Mouse (Mus musculus) kidney, postnatal 0 days (tissue): ENCODE data around the gene Otud6a. TPM values are rescaled to one million over a fixed set of nuclear protein-coding genes. Genes with fewer than 3 reads are reported as not detected.
A peak's percentile ranks its signal among the peaks of the same experiment; 100 is the strongest.

ENCODE experiments used
- ATAC-seq: fragments of 200-750 bp; cut with Nextera tagmentation; replicated peaks from 2 replicates; pipeline ENCODE4 v1.8.0; 2017; ENCODE audit warnings: low read depth, moderate number of reproducible peaks, moderate TSS enrichment, moderate library complexity; ENCODE audit not compliant: low FRiP score
- DNase-seq: peaks from one replicate; pipeline ENCODE4 v3.0.0-alpha.2; 2016; ENCODE audit warnings: low spot score
- H3K27ac ChIP-seq: fragments of 300-500 bp; sonication (generic); 2 replicates; pipeline ENCODE4 v1.5.1; 2014; ENCODE audit warnings: mild to moderate bottlenecking
- H3K27me3 ChIP-seq: fragments of 300-500 bp; sonication (generic); 2 replicates; pipeline ENCODE4 v1.6.1; 2014; ENCODE audit warnings: low read length, mixed read lengths; ENCODE audit not compliant: insufficient read depth
- H3K36me3 ChIP-seq: fragments of 300-500 bp; sonication (generic); 2 replicates; pipeline ENCODE4 v1.6.1; 2014; ENCODE audit warnings: low read length, mixed read lengths; ENCODE audit not compliant: insufficient read depth
- H3K4me1 ChIP-seq: fragments of 300-500 bp; sonication (generic); replicated peaks from 2 replicates; pipeline ENCODE4 v1.6.1; 2014; ENCODE audit warnings: antibody characterized with exemption, low read length, mixed read lengths; ENCODE audit not compliant: insufficient read depth
- H3K4me2 ChIP-seq: fragments of 300-500 bp; sonication (generic); 2 replicates; pipeline ENCODE4 v1.6.1; 2014; ENCODE audit warnings: mild to moderate bottlenecking, low read length, moderate library complexity, mixed read lengths
- H3K4me3 ChIP-seq: fragments of 300-500 bp; sonication (generic); replicated peaks from 2 replicates; pipeline ENCODE4 v1.5.1; 2014; ENCODE audit warnings: low read depth, low read length
- H3K9ac ChIP-seq: fragments of 300-500 bp; sonication (generic); 2 replicates; pipeline ENCODE4 v1.6.1; 2014; ENCODE audit warnings: low read depth, low read length
- H3K9me3 ChIP-seq: fragments of 300-500 bp; sonication (generic); replicated peaks from 2 replicates; pipeline ENCODE4 v1.6.1; 2016; ENCODE audit warnings: low read length, inconsistent platforms, mixed read lengths
- CTCF ChIP-seq: IDR thresholded peaks from 2 replicates; pipeline ENCODE4 v1.5.1; 2016; ENCODE audit warnings: antibody characterized with exemption, low read depth, mild to moderate bottlenecking, moderate library complexity
- WGBS: fragments of 180-500 bp; shearing (Covaris S2); extraction: QIAGEN DNeasy Blood & Tissue Kit; methylation state at CpG from one replicate; pipeline ENCODE4 v1.1.7; 2014; 5-methylcytosine and 5-hydroxymethylcytosine counted together
- polyA plus RNA-seq: library from polyadenylated mRNA; unstranded; fragments of >200 nt; fragmentation: Nextera tagmentation; extraction: Ambion mirVana; gene quantifications from 2 replicates; pipeline ENCODE4 v1.2.1, GENCODE M21; 2015

The Otud6a gene
- polyA plus RNA-seq = not detected in 2 replicates

DNA sequence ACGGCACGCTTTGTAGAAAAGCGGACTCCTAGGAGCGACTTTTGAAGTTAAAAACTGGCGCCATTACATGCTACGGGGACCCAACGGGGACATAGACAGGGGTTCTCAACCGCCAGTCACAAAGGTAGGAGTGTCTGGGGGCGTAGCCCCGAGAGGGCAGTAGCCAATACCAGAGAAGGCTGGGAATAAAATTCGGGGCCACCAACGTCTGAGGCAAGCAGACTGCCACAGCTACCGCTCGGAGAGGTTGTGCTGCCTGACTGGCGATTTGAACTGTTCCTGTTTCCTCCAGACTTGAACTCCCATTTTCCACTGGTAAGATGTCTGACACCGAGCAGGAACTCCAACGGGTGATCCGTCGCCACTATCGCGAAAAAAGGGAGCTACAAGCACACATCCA lies at the start of gene Otud6a:
Gene Otud6a (plus strand): TSS at position 321 of the 400 bp plus-strand sequence.
- Histone ChIP-seq H3K9ac (no peak within 1 kb of the TSS), H3K4me3 (no peak within 1 kb of the TSS), H3K9me3 (no peaks in the 10 kb centered on the region), H3K27ac (no peak within 1 kb of the TSS), H3K36me3 (no peaks in the 10 kb centered on the region), H3K27me3 (no peaks in the 10 kb centered on the region), H3K4me2 (no peak within 1 kb of the TSS), H3K4me1 (no peaks in the 10 kb centered on the region)
- 90% methylated on average over 21 of the region's 21 CpGs for WGBS
- TF ChIP-seq CTCF = no peak
- DNase-seq = no peak
- no peak for ATAC-seq

DNA sequence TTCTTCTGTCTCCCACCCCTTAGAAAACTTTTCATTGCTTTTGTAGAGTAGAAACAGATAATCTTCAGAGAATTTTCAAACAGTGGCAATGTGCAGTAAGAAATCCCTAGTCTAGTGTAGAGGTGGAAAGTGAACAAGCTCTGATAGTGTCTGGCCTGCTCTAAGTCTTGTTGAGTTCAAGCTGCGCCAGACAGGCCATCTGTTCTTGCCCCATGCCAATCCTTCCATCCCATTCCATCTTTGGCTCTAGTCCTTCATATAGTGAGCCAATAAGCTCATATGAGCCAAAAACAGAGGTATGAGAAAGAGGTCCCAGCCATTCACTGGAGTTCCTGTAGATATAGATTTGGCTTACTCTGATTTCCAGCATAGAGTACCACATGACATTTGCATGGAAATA lies 38.9 kb upstream of the Otud6a start:
- no peak for TF ChIP-seq CTCF
- DNase-seq = no peak
- H3K27me3 ChIP-seq = no peaks in the 10 kb centered on the region
- no peak overlapping the region for H3K27ac ChIP-seq
- 90% methylated on average over 1 of the region's 1 CpGs for WGBS
- H3K9me3 ChIP-seq = no peaks in the 10 kb centered on the region
- no peak overlapping the region for H3K4me2 ChIP-seq
- no peak overlapping the region for H3K4me3 ChIP-seq
- H3K9ac ChIP-seq = no peak overlapping the region
- no peaks in the 10 kb centered on the region for H3K4me1 ChIP-seq
- H3K36me3 ChIP-seq = no peaks in the 10 kb centered on the region
- no peak for ATAC-seq

DNA sequence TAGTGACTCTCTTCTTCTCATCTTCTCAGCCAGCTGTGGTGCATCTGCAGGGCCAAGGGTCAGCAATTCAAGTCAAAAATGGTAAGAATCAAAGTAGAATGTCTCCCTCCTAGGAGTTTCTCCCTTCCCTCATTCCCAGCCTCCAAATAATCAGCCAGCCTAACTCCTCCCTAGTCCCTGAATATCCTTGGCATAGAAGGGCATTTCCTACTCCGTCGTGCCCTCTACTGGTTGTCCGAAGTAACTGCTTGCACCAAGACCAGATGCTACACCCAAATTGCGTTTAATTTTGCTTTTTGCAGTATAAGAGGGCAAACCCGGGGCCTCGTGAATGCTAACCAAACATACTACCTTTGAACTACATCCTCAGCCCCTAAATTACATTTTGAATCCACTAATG lies 36.5 kb upstream of the Otud6a start:
- no peak overlapping the region for H3K4me3 ChIP-seq
- WGBS = 38% methylated on average over 6 of the region's 6 CpGs
- no peaks in the 10 kb centered on the region for H3K9me3 ChIP-seq
- no peak overlapping the region for H3K9ac ChIP-seq
- DNase-seq = peak; percentile 54
- H3K27ac ChIP-seq = no peak overlapping the region
- no peaks in the 10 kb centered on the region for H3K4me1 ChIP-seq
- peak; percentile 75 for TF ChIP-seq CTCF
- H3K4me2 ChIP-seq = no peak overlapping the region
- no peaks in the 10 kb centered on the region for H3K27me3 ChIP-seq
- H3K36me3 ChIP-seq = no peaks in the 10 kb centered on the region
- no peak for ATAC-seq

DNA sequence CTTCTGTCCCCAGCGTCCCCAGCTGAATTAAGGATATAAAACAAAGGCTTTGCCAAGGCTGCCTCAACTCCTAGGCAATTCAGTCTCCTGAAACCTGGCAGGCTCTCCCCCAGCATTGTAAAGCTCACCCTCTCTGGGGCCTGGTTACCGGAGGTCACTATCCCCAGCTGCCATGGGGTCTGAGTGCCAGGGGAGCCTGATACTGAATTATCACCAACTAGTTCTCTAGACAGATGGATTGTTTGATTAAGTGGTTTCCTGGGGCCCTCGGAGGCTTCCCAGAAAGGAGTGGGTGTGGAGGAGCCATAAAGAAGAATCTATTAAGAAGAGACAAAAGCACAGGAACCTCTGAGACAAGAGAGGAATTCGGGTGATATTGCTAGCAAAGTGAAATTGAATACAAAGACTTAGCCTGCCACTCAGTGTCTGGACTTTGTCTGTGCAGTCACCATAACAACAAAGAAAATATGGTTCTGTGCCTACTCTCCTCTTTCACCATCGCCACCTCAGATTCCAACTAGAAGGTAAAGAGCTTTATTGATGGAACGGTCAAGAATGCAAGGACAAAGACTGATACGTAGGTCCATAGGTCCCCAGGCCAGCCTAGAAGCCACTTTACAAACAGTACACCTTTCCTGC lies 34.5 kb upstream of the Otud6a start:
- Histone ChIP-seq H3K4me3 (no peak overlapping the region), H3K36me3 (no peaks in the 10 kb centered on the region), H3K27ac (no peak overlapping the region), H3K9ac (no peak overlapping the region), H3K27me3 (no peaks in the 10 kb centered on the region), H3K4me2 (no peak overlapping the region), H3K4me1 (no peaks in the 10 kb centered on the region), H3K9me3 (no peaks in the 10 kb centered on the region)
- ATAC-seq = no peak
- peak; percentile 2 for DNase-seq
- TF ChIP-seq CTCF = no peak
- 57% methylated on average over 7 of the region's 7 CpGs for WGBS

DNA sequence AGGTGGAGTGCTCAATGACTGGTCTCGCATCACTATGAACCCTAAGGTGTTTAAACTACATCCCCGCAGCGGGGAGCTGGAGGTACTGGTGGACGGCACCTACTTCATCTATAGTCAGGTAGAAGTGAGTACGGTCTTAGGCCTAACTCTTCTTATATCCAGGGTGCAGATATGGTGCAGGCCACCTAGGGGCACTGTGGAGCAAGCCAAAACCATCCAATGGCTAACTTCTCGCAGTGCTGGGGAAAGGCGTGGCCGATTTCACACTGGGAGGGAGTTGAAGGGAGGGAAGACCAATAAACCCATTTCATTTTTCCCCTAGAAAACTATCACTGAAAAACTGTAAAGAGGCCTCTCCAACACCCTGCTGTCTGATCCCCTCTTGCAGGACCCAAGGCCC lies 33.8 kb upstream of the Otud6a start:
- Histone ChIP-seq H3K36me3 (no peaks in the 10 kb centered on the region), H3K4me2 (no peak overlapping the region), H3K4me1 (no peaks in the 10 kb centered on the region), H3K9ac (no peak overlapping the region), H3K27ac (no peak overlapping the region), H3K9me3 (no peaks in the 10 kb centered on the region), H3K4me3 (no peak overlapping the region), H3K27me3 (no peaks in the 10 kb centered on the region)
- WGBS = 85% methylated on average over 8 of the region's 8 CpGs
- no peak for DNase-seq
- peak; percentile 44 for TF ChIP-seq CTCF
- no peak for ATAC-seq

DNA sequence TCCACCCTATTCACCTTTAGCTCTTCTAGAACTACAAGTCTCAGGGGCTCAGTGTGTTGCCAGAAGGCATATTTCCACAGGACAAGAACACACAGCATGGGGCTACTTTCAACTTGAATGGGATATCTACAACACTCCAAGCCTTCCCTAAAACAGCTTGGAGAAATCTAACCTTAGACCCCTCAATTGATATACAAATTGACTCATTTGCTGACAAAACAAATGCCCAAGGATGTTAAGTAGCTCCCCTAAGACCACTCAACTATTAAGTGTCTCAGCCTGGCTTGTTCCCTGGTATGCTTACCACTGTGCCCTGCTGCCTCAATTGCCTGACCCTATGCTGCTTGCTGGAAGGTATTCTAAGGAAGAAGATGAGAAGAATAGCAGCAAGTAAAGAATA lies 27.9 kb upstream of the Otud6a start:
- ATAC-seq (no peak), DNase-seq (no peak)
- Histone ChIP-seq H3K4me3 (no peak overlapping the region), H3K9ac (no peak overlapping the region), H3K4me2 (no peak overlapping the region), H3K27ac (no peak overlapping the region), H3K27me3 (no peaks in the 10 kb centered on the region), H3K4me1 (no peaks in the 10 kb centered on the region), H3K9me3 (no peaks in the 10 kb centered on the region), H3K36me3 (no peaks in the 10 kb centered on the region)
- TF ChIP-seq CTCF = no peak

DNA sequence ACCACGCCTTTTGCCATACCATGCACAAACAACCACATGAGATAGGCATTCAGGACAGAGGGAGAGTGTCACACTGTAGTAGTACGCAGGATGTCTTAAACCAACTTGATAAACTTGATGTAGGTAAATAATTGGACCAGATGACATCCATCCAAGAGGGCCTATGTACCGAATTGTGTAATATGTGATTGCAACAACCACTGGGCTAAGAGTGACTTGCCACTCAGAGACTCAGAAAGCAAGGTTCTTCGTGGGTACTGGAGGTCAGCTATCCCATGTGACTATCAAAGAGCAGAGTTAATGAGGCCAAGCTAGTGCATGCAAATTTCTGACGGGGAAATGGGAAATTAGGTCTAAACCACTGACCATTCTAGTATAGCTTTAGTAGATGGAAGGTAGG lies 27.2 kb upstream of the Otud6a start:
- H3K4me1 ChIP-seq = no peaks in the 10 kb centered on the region
- no peak for TF ChIP-seq CTCF
- H3K4me2 ChIP-seq = no peak overlapping the region
- no peaks in the 10 kb centered on the region for H3K9me3 ChIP-seq
- no peak overlapping the region for H3K9ac ChIP-seq
- DNase-seq (no peak), ATAC-seq (no peak)
- no peak overlapping the region for H3K27ac ChIP-seq
- H3K36me3 ChIP-seq = no peaks in the 10 kb centered on the region
- WGBS = 78% methylated on average over 5 of the region's 5 CpGs
- no peak overlapping the region for H3K4me3 ChIP-seq
- no peaks in the 10 kb centered on the region for H3K27me3 ChIP-seq
